13 mouse cellular contexts compared by ENCODE assay signal in the genomic region with DNA sequence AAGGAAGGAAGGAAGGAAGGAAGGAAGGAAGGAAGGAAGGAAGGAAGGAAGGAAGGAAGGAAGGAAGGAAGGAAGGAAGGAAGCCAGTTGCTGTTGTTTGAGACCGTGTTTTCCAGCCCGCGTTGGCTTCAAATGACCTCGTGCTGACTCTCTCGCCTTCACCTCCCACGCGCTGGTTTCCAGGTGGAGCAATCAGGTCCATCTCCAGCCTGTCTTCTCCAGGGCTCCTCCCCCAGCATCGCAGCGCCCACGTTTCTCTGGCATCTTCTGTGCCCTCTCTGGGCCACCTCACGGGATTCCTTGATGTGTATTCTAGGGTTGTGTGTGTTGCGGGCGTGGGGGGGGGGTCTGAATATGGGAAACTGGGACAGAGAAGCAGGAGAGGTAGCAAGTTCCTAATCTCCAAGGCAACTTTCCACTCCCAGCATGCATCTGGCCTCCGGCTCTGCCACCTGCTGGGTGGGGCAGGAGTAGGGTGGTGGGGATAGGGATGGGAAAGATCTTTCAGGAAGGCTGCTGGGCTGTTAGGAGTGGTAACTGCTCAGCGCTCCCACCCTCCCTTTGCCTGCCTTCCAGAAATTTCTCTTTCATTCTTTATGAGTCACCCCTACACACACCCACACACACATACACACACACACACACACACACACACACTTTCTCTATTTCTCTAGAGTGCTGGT. TPM values are rescaled to one million over a fixed set of nuclear protein-coding genes. Genes with fewer than 3 reads are reported as not detected.
A peak's percentile ranks its signal among the peaks of the same experiment; 100 is the strongest.
DNase-seq lines count a peak whose midpoint lies in the region; TF ChIP-seq lines count a peak whose summit lies in the region.
"Had no signal": no experiment of that assay in that cellular context is flagged by ENCODE, and none has a peak within 500 bp of the region (broad histone marks: within the 10 kb centered on the region; RNA-seq: fewer than 3 reads in every experiment).

No protein-coding gene starts in this region.

- DNase-seq in CD4-positive helper T cell, adult 2 months (ENCODE audit: low read depth, low spot score), result peak; percentile 66
- peak; percentile 68 for DNase-seq in Muller cell, postnatal 12 days (ENCODE audit: inconsistent ontology term)
- DNase-seq in layer of hippocampus, adult 9-10 months (ENCODE audit: low spot score), result peak; percentile 20
- no peak for DNase-seq in gastrocnemius, postnatal 14 days
- no peak for DNase-seq in cerebellum, postnatal 25 days
- DNase-seq in MN1 (ENCODE audit: low spot score), result no peak
- DNase-seq: lung, postnatal 14 days; retina, postnatal 1 day had no signal

- peak overlapping the region; percentile 41 for H3K27ac ChIP-seq in olfactory bulb, adult 2 months (ENCODE audit: insufficient read depth, low read depth, low read length)
- H3K27ac ChIP-seq: embryonic facial prominence, embryonic 12.5 days had no signal

- H3K4me3 ChIP-seq in olfactory bulb, adult 2 months (ENCODE audit: insufficient read depth, low read depth, low read length), result no peak overlapping the region
- H3K4me3 ChIP-seq: embryonic facial prominence, embryonic 12.5 days had no signal

- peaks cover 48% of the 10 kb centered on the region for H3K4me1 ChIP-seq in olfactory bulb, adult 2 months (ENCODE audit: control insufficient read depth, insufficient read depth, low read length)

- 49% methylated on average over 15 of the region's 15 CpGs for WGBS in olfactory bulb, adult 2 months

- TF ChIP-seq POLR2A in olfactory bulb, adult 2 months (IDR thresholded peaks at IDR 0.05; ENCODE audit: insufficient read depth, low read depth, low read length), result no peak

- intact Hi-C loops in gastrocnemius, postnatal 14 days (cut with DNase I; ENCODE audit: low total_unique reads), result loop anchor here (5.0 kb wide), 1 partner anchor 36 kb away; the partner anchor contains the start of gene Ech1

- TF ChIP-seq CTCF in olfactory bulb, adult 2 months (IDR thresholded peaks at IDR 0.05; ENCODE audit: insufficient read depth, low read depth, low read length), result no peak

RNA-seq across cellular contexts. Expression of gene Lgals7, which starts 0.7 kb away (rescaled TPM):
- polyA plus RNA-seq in olfactory bulb, adult 2 months (2012; ENCODE audit: insufficient read depth, insufficient read length, low replicate concordance, missing spikeins), result not detected in 2 replicates
- not detected for total RNA-seq in gastrocnemius, postnatal 14 days (2021)
- total RNA-seq: granulocyte monocyte progenitor cell, adult 5-6 weeks; layer of hippocampus, adult 8-10 months; monocyte, adult 5-6 weeks had no signal

RNA-seq across cellular contexts. Expression of gene Capn12, which starts 18.3 kb away (rescaled TPM):
- polyA plus RNA-seq in olfactory bulb, adult 2 months (2012; ENCODE audit: insufficient read depth, insufficient read length, low replicate concordance, missing spikeins), result not detected in 2 replicates
- total RNA-seq in gastrocnemius, postnatal 14 days (2021), result under 1 TPM; 0.10 to 0.13 TPM
- total RNA-seq: granulocyte monocyte progenitor cell, adult 5-6 weeks; monocyte, adult 5-6 weeks had no signal

RNA-seq across cellular contexts. Expression of gene Lgals4, which starts 29.3 kb away (rescaled TPM):
- polyA plus RNA-seq in olfactory bulb, adult 2 months (2012; ENCODE audit: insufficient read depth, insufficient read length, low replicate concordance, missing spikeins), result not detected in 2 replicates
- total RNA-seq in gastrocnemius, postnatal 14 days (2021), result 1 to 10 TPM; 2.0 to 4.4 TPM

RNA-seq across cellular contexts. Expression of gene Ech1, which starts 37.9 kb away (rescaled TPM):
- polyA plus RNA-seq in olfactory bulb, adult 2 months (2012; ENCODE audit: insufficient read depth, insufficient read length, low replicate concordance, missing spikeins), result not detected in 2 replicates
- total RNA-seq in gastrocnemius, postnatal 14 days (2021), result 100 to 1,000 TPM; 198 to 334 TPM

RNA-seq across cellular contexts. Expression of gene Hnrnpl, which starts 54.6 kb away (rescaled TPM):
- polyA plus RNA-seq in olfactory bulb, adult 2 months (2012; ENCODE audit: insufficient read depth, insufficient read length, low replicate concordance, missing spikeins), result 179 and 465 TPM in 2 replicates
- 100 to 1,000 TPM; 158 to 189 TPM for total RNA-seq in gastrocnemius, postnatal 14 days (2021)

Comparison
In these comparisons a context has a peak if more than half of its experiments do, and no peak if none do; other contexts are left out.
1. DNase-seq: peak in CD4-positive helper T cell, adult 2 months (single experiment), Muller cell, postnatal 12 days (single experiment) and layer of hippocampus, adult 9-10 months (single experiment); none in gastrocnemius, postnatal 14 days (single experiment), cerebellum, postnatal 25 days (0 of 2) and MN1 (single experiment).